Mouse (Mus musculus) hindbrain, embryonic 11.5 days (tissue): ENCODE measurements at regions not wholly inside any gene's neighbourhood (a gene's known extent, or its start where the extent isn't known, plus 50 kb on each side); places are given as distances from the start of the nearest gene placed in this dataset.

Experiments
- ATAC-seq: fragments of 200-750 bp; cut with Nextera tagmentation; 2 replicates; pipeline ENCODE4 v1.8.0; 2017; ENCODE audit warnings: mild to moderate bottlenecking, moderate TSS enrichment, moderate library complexity; ENCODE audit not compliant: low FRiP score
- DNase-seq: peaks from one replicate; pipeline ENCODE4 v3.0.0-alpha.2; 2015; ENCODE audit warnings: low spot score
- H3K27ac ChIP-seq: fragments of 300-500 bp; sonication (generic); 2 replicates; pipeline ENCODE4 v1.5.1; 2014; ENCODE audit warnings: mild to moderate bottlenecking, low read depth, low read length
- H3K27me3 ChIP-seq: fragments of 300-500 bp; sonication (generic); 2 replicates; pipeline ENCODE4 v1.6.1; 2014; ENCODE audit warnings: mild to moderate bottlenecking, low read length, moderate library complexity, mixed read lengths; ENCODE audit not compliant: control insufficient read depth, insufficient read depth
- H3K36me3 ChIP-seq: fragments of 300-500 bp; sonication (generic); 2 replicates; pipeline ENCODE4 v1.6.1; 2014; ENCODE audit warnings: mild to moderate bottlenecking, low read length, moderate library complexity, mixed read lengths; ENCODE audit not compliant: control insufficient read depth, insufficient read depth
- H3K4me1 ChIP-seq: fragments of 300-500 bp; sonication (generic); replicated peaks from 2 replicates; pipeline ENCODE4 v1.6.1; 2014; ENCODE audit warnings: low read length, mixed read lengths; ENCODE audit not compliant: control insufficient read depth, insufficient read depth
- H3K4me2 ChIP-seq: fragments of 300-500 bp; sonication (generic); replicated peaks from 2 replicates; pipeline ENCODE4 v1.6.1; 2014; ENCODE audit warnings: mild to moderate bottlenecking, low read depth, low read length
- H3K4me3 ChIP-seq: fragments of 300-500 bp; sonication (generic); 2 replicates; pipeline ENCODE4 v1.5.1; 2014; ENCODE audit warnings: low read depth, low read length
- H3K9ac ChIP-seq: fragments of 300-500 bp; sonication (generic); 2 replicates; pipeline ENCODE4 v1.6.1; 2014; ENCODE audit warnings: low read depth, low read length
- H3K9me3 ChIP-seq: fragments of 300-500 bp; sonication (generic); 2 replicates; pipeline ENCODE4 v1.6.1; 2016; ENCODE audit warnings: low read length; ENCODE audit not compliant: control insufficient read depth
- WGBS: fragments of 180-500 bp; shearing (Covaris S2); extraction: QIAGEN DNeasy Blood & Tissue Kit; methylation state at CpG from one replicate; pipeline ENCODE4 v1.1.7; 2014; 5-methylcytosine and 5-hydroxymethylcytosine counted together

- Histone ChIP-seq H3K4me2 (no peak overlapping the region), H3K9me3 (no peaks in the 10 kb centered on the region)
Observed at GRCm38 (mm10) chr1:97555565-97555955, 106.3 kb downstream of the D1Ertd622e start.

GRCm38 (mm10) chr1:97554936-97555564, 106.8 kb downstream of the D1Ertd622e start:
- no peak overlapping the region for H3K4me2 ChIP-seq
- H3K9ac ChIP-seq, result no peak overlapping the region
- ATAC-seq (no peak), DNase-seq (no peak)
- H3K27ac ChIP-seq, result no peak overlapping the region
- H3K4me1 ChIP-seq, result no peaks in the 10 kb centered on the region
- H3K27me3 ChIP-seq, result no peaks in the 10 kb centered on the region
- H3K36me3 ChIP-seq, result no peaks in the 10 kb centered on the region
- no peak overlapping the region for H3K4me3 ChIP-seq
- H3K9me3 ChIP-seq, result no peaks in the 10 kb centered on the region
- 88% methylated on average over 6 of the region's 6 CpGs for WGBS

More at GRCm38 (mm10) chr1:97555565-97555955, 106.3 kb downstream of the D1Ertd622e start:
- Histone ChIP-seq H3K27ac (no peak overlapping the region), H3K4me3 (no peak overlapping the region), H3K27me3 (no peaks in the 10 kb centered on the region), H3K9ac (no peak overlapping the region), H3K4me1 (no peaks in the 10 kb centered on the region), H3K36me3 (no peaks in the 10 kb centered on the region)
- DNase-seq (no peak), ATAC-seq (no peak)
- 90% methylated on average over 1 of the region's 1 CpGs for WGBS

- Histone ChIP-seq H3K9ac (no peak overlapping the region), H3K27ac (no peak overlapping the region), H3K4me2 (no peak overlapping the region), H3K9me3 (no peaks in the 10 kb centered on the region), H3K27me3 (no peaks in the 10 kb centered on the region), H3K4me1 (no peaks in the 10 kb centered on the region), H3K4me3 (no peak overlapping the region), H3K36me3 (no peaks in the 10 kb centered on the region)
- ATAC-seq (peak; percentile 56), DNase-seq (peak; percentile 19)
- WGBS, result 80% methylated on average over 8 of the region's 8 CpGs
Observed at GRCm38 (mm10) chr1:97553485-97554474, 108.1 kb downstream of the D1Ertd622e start.

GRCm38 (mm10) chr1:97552886-97553285, 109.0 kb downstream of the D1Ertd622e start:
- ATAC-seq (no peak), DNase-seq (no peak)
- no peaks in the 10 kb centered on the region for H3K36me3 ChIP-seq
- WGBS, result 89% methylated on average over 2 of the region's 2 CpGs
- no peak overlapping the region for H3K4me3 ChIP-seq
- H3K27me3 ChIP-seq, result no peaks in the 10 kb centered on the region
- no peaks in the 10 kb centered on the region for H3K4me1 ChIP-seq
- H3K27ac ChIP-seq, result no peak overlapping the region
- H3K9ac ChIP-seq, result no peak overlapping the region
- H3K4me2 ChIP-seq, result no peak overlapping the region
- no peaks in the 10 kb centered on the region for H3K9me3 ChIP-seq

GRCm38 (mm10) chr1:97541162-97541493, 120.7 kb downstream of the D1Ertd622e start:
- DNase-seq (no peak), ATAC-seq (peak; percentile 43)
- Histone ChIP-seq H3K4me3 (no peak overlapping the region), H3K9ac (no peak overlapping the region), H3K27me3 (no peaks in the 10 kb centered on the region), H3K4me2 (no peak overlapping the region), H3K27ac (0 out of 2 replicates have a peak overlapping the region, but pooled peaks have one; percentile 13), H3K36me3 (no peaks in the 10 kb centered on the region), H3K9me3 (no peaks in the 10 kb centered on the region), H3K4me1 (no peaks in the 10 kb centered on the region)

DNA sequence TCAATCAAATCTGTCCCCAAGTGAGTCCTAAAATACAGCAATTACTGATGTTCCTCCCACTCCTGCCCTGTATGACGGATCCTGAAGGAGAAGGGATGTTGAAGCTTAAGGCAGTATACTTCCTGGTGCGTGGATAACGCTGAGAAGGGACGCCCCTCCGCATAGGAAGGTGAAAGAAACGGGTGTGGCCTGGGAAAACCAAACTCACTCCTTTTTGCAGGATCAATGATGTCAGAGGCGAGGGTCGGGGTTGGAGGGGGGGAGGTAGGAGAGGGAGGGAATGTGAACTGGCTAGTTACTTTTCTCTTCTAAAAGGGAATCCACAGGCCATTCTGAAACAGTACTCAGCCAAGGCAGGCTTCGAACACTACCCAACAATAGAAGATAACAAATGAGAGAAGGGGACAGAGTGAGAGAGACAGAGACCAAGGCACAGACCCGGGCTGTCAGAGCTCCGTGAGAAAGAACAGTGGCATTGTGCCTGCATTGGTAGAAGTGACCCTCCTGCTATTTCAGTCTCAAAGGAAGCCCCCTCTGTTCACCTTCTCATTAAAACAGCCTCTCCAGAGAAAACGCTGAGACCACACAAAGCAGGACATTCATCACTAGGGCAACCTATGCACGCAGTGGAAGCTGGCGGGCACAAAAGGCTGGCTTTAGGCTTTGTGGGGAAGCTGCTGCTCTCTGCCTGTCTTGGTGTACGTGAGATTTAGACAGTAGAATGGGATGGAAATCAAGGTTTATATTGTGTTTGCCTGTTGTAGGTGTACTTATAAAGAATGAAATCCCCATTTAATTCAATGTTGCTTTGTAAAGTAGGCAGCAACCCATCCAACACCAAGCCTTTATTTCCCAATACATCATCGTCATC, 121.3 kb downstream of the D1Ertd622e start:
- H3K27ac ChIP-seq, result peak overlapping the region; percentile 63
- H3K9ac ChIP-seq, result no peak overlapping the region
- no peaks in the 10 kb centered on the region for H3K27me3 ChIP-seq
- H3K9me3 ChIP-seq, result no peaks in the 10 kb centered on the region
- H3K36me3 ChIP-seq, result no peaks in the 10 kb centered on the region
- 24% methylated on average over 16 of the region's 16 CpGs for WGBS
- DNase-seq, result peak; percentile 81
- peak; percentile 95 for ATAC-seq
- H3K4me3 ChIP-seq, result no peak overlapping the region
- no peaks in the 10 kb centered on the region for H3K4me1 ChIP-seq
- H3K4me2 ChIP-seq, result no peak overlapping the region

DNA sequence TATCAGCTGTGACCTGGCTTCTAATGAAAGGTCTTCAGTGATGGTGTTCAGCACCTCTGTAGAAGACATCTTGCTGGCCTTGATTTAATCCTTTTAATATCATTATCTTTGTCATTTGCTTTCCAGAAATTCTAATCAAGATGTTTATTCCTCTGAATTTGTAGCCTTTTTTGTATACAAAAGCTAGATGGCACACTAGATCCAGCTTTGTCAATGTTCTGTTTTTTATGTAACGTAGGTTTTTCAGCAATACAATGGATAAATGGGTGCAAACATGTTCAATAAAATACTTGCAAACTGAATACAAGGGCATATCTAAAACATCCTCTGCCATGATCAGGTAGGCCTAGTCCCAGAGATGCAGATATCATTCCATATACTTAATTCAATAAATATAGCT, 165.0 kb downstream of the D1Ertd622e start:
- no peak overlapping the region for H3K4me2 ChIP-seq
- ATAC-seq, result no peak
- 94% methylated on average over 1 of the region's 1 CpGs for WGBS
- H3K36me3 ChIP-seq, result no peaks in the 10 kb centered on the region
- no peaks in the 10 kb centered on the region for H3K4me1 ChIP-seq
- no peak overlapping the region for H3K9ac ChIP-seq
- DNase-seq, result no peak
- H3K27me3 ChIP-seq, result no peaks in the 10 kb centered on the region
- H3K4me3 ChIP-seq, result no peak overlapping the region
- H3K9me3 ChIP-seq, result no peaks in the 10 kb centered on the region
- no peak overlapping the region for H3K27ac ChIP-seq

- H3K36me3 ChIP-seq, result no peaks in the 10 kb centered on the region
- DNase-seq (no peak), ATAC-seq (no peak)
- H3K4me1 ChIP-seq, result no peaks in the 10 kb centered on the region
- no peak overlapping the region for H3K9ac ChIP-seq
- no peaks in the 10 kb centered on the region for H3K9me3 ChIP-seq
- no peak overlapping the region for H3K4me2 ChIP-seq
- 78% methylated on average over 2 of the region's 2 CpGs for WGBS
- no peak overlapping the region for H3K27ac ChIP-seq
- H3K27me3 ChIP-seq, result no peaks in the 10 kb centered on the region
- no peak overlapping the region for H3K4me3 ChIP-seq
Observed at GRCm38 (mm10) chr1:97479921-97480320, 182.0 kb downstream of the D1Ertd622e start.
